Mouse (Mus musculus) heart, embryonic 11.5 days (tissue): Measurements from ENCODE around the gene Snrpb2. TPM values are rescaled to one million over a fixed set of nuclear protein-coding genes. Genes with fewer than 3 reads are reported as not detected.

ENCODE experiments used
- ATAC-seq: fragments of 200-750 bp; cut with Nextera tagmentation; replicated peaks from 2 replicates; pipeline ENCODE4 v1.8.0; 2017; ENCODE audit warnings: moderate library complexity; ENCODE audit not compliant: insufficient number of reproducible peaks, low FRiP score, low TSS enrichment
- H3K27ac ChIP-seq: fragments of 300-500 bp; sonication (generic); 2 replicates; pipeline ENCODE4 v1.5.1; 2014; ENCODE audit warnings: mild to moderate bottlenecking, low read depth, low read length
- H3K27me3 ChIP-seq: fragments of 300-500 bp; sonication (generic); 2 replicates; pipeline ENCODE4 v1.6.1; 2014; ENCODE audit warnings: mild to moderate bottlenecking, low read length, mixed read lengths; ENCODE audit not compliant: control insufficient read depth, insufficient read depth
- H3K36me3 ChIP-seq: fragments of 300-500 bp; sonication (generic); 2 replicates; pipeline ENCODE4 v1.6.1; 2014; ENCODE audit warnings: mild to moderate bottlenecking, low read length, moderate library complexity, mixed read lengths; ENCODE audit not compliant: control insufficient read depth, insufficient read depth
- H3K4me1 ChIP-seq: fragments of 300-500 bp; sonication (generic); 2 replicates; pipeline ENCODE4 v1.6.1; 2014; ENCODE audit warnings: low read length; ENCODE audit not compliant: control insufficient read depth, insufficient read depth
- H3K4me2 ChIP-seq: fragments of 300-500 bp; sonication (generic); 2 replicates; pipeline ENCODE4 v1.6.1; 2014; ENCODE audit warnings: mild to moderate bottlenecking, moderate library complexity
- H3K4me3 ChIP-seq: fragments of 300-500 bp; sonication (generic); 2 replicates; pipeline ENCODE4 v1.5.1; 2014; ENCODE audit warnings: low read depth, low read length
- H3K9ac ChIP-seq: fragments of 300-500 bp; sonication (generic); 2 replicates; pipeline ENCODE4 v1.6.1; 2014; ENCODE audit warnings: mild to moderate bottlenecking, low read depth, low read length, moderate library complexity
- H3K9me3 ChIP-seq: fragments of 300-500 bp; sonication (generic); replicated peaks from 2 replicates; pipeline ENCODE4 v1.6.1; 2016; ENCODE audit warnings: low read length; ENCODE audit not compliant: control insufficient read depth
- WGBS: fragments of 180-500 bp; shearing (Covaris S2); extraction: QIAGEN DNeasy Blood & Tissue Kit; methylation state at CpG from one replicate; pipeline ENCODE4 v1.1.7; 2014; ENCODE audit not compliant: insufficient replicate concordance; 5-methylcytosine and 5-hydroxymethylcytosine counted together
- polyA plus RNA-seq: library from polyadenylated mRNA; unstranded; fragments of >200 nt; fragmentation: Nextera tagmentation; extraction: Ambion mirVana; gene quantifications from 2 replicates; pipeline ENCODE4 v1.2.1, GENCODE M21; 2014

Snrpb2 gene
- polyA plus RNA-seq, 1 experiment from 2014 or later, result 65.1 TPM

DNA sequence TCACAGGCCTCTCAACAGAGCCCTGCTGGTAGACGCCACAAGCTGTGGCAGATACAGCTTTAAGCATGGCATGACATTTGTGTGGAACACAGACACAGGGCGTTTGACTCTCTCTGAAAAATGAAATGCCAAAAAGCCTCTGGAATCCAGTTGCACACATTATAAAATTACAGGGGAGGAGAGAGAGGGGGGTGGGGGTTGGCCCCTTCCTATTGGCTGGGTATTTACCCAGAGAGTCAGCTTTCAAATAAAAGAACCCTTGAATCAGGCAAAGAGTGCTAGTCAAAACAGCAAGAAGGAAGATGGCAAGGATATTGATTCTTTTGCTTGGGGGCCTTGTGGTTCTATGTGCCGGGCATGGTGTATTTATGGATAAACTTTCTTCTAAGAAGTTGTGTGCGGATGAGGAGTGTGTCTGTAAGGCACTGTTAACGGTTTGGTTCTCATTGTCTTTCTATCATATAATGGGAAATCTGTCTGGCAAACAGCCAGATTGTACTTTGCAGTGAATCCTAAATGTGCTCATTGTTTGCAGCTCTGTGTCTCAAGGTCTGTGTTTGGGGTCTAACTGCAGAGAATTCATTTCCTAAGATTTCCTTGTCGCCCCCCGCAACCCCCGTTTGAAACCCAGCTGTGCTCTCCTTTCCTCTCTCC lies 15.5 kb downstream of the Snrpb2 start, which contains the start of gene Otor:
Gene Otor (plus strand): TSS at position 276 of the 654 bp plus-strand sequence.
- Histone ChIP-seq H3K9ac (no peak within 1 kb of the TSS), H3K36me3 (no peaks in the 10 kb centered on the region), H3K9me3 (no peaks in the 10 kb centered on the region), H3K27ac (no peak within 1 kb of the TSS), H3K4me3 (no peak within 1 kb of the TSS), H3K27me3 (no peaks in the 10 kb centered on the region), H3K4me2 (no peak within 1 kb of the TSS), H3K4me1 (no peaks in the 10 kb centered on the region)
- no peak for ATAC-seq
- 65% methylated on average over 8 of the region's 8 CpGs for WGBS

DNA sequence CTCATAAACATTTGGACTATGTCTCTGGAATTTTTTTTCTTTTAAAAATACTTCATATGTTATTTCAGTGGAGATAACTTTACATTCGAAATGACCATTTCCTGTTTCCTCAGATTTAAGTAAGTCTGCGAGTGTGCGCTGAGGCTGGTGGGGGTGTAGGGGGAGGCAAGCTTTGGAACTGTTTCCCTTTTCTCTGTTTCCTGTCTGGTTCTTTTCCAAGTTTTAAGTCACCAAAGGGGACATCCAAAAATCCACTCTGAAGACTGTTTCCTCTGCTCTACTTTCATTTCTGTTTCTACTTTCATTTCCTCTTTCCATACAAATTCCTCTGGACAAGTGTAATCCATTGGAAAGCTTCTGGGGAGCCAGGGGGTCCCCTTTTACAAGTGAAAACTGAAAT lies 18.9 kb downstream of the Snrpb2 start:
- Histone ChIP-seq H3K4me1 (no peaks in the 10 kb centered on the region), H3K36me3 (no peaks in the 10 kb centered on the region), H3K4me3 (no peak overlapping the region), H3K9ac (no peak overlapping the region), H3K9me3 (no peaks in the 10 kb centered on the region), H3K4me2 (no peak overlapping the region), H3K27me3 (no peaks in the 10 kb centered on the region), H3K27ac (peak overlapping the region; percentile 4)
- no peak for ATAC-seq
- 55% methylated on average over 3 of the region's 3 CpGs for WGBS

DNA sequence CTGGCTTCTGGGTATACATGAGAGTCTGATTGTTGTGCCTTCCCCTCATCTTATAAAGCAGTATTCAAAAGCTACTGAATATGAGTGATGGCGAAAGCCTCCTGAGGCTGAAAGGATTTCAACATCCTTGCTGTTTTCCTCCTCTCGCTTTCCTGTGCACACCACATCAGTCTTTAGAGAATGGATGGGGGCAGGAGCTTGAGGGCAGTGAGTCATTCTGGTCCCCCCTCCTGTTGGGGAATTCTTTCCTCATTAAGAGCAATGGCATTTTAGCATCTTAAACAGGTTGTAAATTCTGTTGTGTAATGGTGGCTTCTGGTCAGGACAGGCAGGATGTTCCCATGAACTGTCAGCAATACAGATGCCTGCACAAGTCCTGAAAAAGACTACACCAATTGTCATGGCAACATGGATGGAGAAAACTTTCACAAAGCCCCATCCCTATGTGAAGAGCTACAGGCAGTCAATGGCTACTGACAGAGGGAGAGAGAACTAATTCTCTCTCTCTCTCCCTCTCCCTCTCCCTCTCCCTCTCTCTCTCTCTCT lies 22.1 kb downstream of the Snrpb2 start:
- WGBS, result 60% methylated on average over 2 of the region's 2 CpGs
- Histone ChIP-seq H3K36me3 (no peaks in the 10 kb centered on the region), H3K4me1 (no peaks in the 10 kb centered on the region), H3K4me3 (no peak overlapping the region), H3K4me2 (no peak overlapping the region), H3K9ac (no peak overlapping the region), H3K27ac (no peak overlapping the region), H3K9me3 (no peaks in the 10 kb centered on the region), H3K27me3 (no peaks in the 10 kb centered on the region)
- no peak for ATAC-seq

DNA sequence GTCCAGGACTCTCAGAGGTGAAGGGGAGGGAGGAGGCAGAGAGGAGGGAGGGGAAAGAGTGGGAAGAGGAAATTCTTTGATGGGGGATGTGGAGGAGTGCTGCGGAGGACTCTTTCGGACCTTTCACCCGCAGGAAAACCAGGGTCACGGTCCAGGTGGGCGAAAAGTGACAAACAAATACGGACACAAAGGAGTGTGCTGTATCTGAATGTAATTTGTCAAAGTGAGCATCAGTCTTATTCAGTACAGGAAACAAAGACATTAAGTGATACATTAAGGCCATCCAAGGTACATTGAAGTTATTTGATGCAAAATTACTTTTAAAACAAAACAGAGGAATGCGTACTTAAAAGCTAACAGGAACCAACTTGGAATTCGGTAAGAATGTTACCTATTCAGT lies 27.0 kb downstream of the Snrpb2 start:
- H3K36me3 ChIP-seq, result no peaks in the 10 kb centered on the region
- 69% methylated on average over 8 of the region's 8 CpGs for WGBS
- no peak for ATAC-seq
- no peak overlapping the region for H3K9ac ChIP-seq
- no peak overlapping the region for H3K4me3 ChIP-seq
- H3K27me3 ChIP-seq, result no peaks in the 10 kb centered on the region
- H3K4me2 ChIP-seq, result no peak overlapping the region
- H3K27ac ChIP-seq, result no peak overlapping the region
- H3K9me3 ChIP-seq, result no peaks in the 10 kb centered on the region
- H3K4me1 ChIP-seq, result no peaks in the 10 kb centered on the region

DNA sequence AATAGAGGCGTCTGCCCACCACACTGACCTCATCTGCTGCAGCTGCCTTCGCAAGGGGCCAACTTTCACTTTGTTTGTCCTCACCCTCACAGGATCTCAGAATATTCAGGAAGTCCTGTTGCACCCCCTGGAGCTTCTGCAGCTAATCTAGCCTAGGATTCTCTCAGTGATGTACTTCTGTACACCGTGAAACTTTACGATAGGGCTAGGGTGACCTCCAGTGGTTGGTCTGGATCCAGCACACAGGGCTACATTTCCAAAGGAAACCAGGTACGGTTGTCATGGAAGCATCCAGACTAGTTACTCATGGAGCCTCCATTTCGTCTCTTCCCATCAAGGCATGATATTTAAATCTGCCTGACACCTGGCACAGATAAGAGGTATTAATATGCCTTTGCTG lies 30.9 kb downstream of the Snrpb2 start:
- Histone ChIP-seq H3K27ac (no peak overlapping the region), H3K4me2 (no peak overlapping the region), H3K9ac (no peak overlapping the region), H3K36me3 (no peaks in the 10 kb centered on the region), H3K4me3 (no peak overlapping the region), H3K27me3 (no peaks in the 10 kb centered on the region), H3K9me3 (no peaks in the 10 kb centered on the region), H3K4me1 (no peaks in the 10 kb centered on the region)
- no peak for ATAC-seq
- 28% methylated on average over 6 of the region's 6 CpGs for WGBS

DNA sequence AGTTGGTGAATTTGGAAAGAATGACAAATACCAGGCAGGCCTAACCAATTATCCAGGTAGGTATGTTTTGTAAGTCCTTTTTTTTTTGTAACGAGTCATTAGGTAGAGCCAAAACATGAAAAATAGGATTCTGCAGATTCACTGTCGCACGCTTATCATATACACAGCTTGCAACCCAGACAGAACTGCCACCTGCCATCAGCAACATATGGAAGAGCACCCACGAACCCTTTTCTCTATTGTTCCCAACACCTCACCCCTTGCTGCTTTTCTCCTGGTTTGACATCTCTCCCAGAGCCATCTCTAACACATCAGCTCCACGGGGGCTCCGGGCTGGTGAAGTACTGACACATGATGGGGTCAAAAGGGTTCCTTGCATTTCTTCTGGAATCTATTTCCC lies 31.9 kb downstream of the Snrpb2 start:
- no peak overlapping the region for H3K4me2 ChIP-seq
- H3K27me3 ChIP-seq, result no peaks in the 10 kb centered on the region
- 62% methylated on average over 6 of the region's 6 CpGs for WGBS
- no peak for ATAC-seq
- no peak overlapping the region for H3K4me3 ChIP-seq
- H3K36me3 ChIP-seq, result no peaks in the 10 kb centered on the region
- H3K9ac ChIP-seq, result no peak overlapping the region
- H3K4me1 ChIP-seq, result no peaks in the 10 kb centered on the region
- no peaks in the 10 kb centered on the region for H3K9me3 ChIP-seq
- no peak overlapping the region for H3K27ac ChIP-seq

DNA sequence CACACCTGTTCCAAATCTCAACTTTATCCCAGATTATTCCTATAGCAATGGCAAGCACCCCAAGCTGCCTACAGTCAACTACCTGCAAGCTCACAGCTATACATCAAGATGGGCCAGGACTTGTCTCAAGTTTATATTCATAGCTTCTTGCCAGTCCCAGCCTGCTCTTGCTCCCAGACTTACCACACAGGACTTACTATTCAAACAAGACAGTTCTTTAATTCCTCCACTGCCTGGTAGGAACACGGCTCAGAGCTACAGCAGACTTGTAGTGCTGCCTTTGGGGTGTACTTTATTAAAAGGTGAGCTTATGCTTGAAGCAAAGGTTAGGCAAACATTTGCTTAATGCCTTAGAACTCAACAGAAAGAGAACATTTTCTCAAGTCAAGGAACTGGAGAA lies 34.3 kb downstream of the Snrpb2 start:
- no peaks in the 10 kb centered on the region for H3K27me3 ChIP-seq
- no peaks in the 10 kb centered on the region for H3K4me1 ChIP-seq
- H3K9ac ChIP-seq, result no peak overlapping the region
- H3K4me3 ChIP-seq, result no peak overlapping the region
- no peaks in the 10 kb centered on the region for H3K36me3 ChIP-seq
- 74% methylated on average over 1 of the region's 1 CpGs for WGBS
- H3K27ac ChIP-seq, result no peak overlapping the region
- no peaks in the 10 kb centered on the region for H3K9me3 ChIP-seq
- ATAC-seq, result no peak
- no peak overlapping the region for H3K4me2 ChIP-seq

DNA sequence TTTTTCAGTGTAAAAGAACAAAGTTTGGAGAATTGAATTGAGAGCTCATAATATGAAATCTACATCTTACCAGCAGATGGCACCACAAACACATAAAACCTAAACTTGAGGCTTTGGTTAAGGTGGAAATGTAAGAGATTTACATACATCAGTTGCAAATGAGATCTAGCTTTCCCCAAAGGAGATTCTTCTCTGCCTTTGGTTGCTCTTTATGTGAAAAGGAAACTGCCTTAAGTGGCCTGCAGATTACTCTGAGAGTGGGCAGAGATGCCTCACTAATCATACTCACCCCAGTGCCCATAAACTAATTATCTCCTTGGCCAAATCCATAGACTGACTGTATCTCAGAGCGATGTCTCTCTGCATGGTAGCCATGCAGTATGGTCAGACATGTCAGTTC lies 51.0 kb downstream of the Snrpb2 start:
- 68% methylated on average over 1 of the region's 1 CpGs for WGBS

DNA sequence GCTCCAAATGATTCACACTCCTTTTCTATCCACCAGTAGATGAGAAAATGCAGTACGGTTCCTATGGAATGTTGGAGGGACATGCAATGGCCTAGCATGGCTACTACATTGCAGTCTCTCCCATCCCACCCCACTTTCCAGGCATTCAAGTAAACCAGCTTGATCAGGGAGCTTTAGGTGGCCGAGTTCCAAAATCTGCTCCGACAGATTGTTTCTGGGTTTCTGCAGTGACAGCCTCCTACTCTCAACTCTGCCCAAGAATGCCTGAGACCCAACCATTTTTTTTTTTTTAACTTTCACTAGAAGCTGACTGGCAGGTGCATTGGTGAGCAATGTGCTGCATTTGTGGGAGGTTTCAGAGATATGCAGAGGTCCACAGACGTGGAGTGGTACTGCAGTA lies 51.9 kb downstream of the Snrpb2 start:
- Histone ChIP-seq H3K27ac (no peak overlapping the region), H3K36me3 (no peaks in the 10 kb centered on the region), H3K4me2 (no peak overlapping the region), H3K9ac (no peak overlapping the region), H3K27me3 (no peaks in the 10 kb centered on the region), H3K4me3 (no peak overlapping the region), H3K9me3 (no peaks in the 10 kb centered on the region), H3K4me1 (no peaks in the 10 kb centered on the region)
- no peak for ATAC-seq
- WGBS, result 64% methylated on average over 4 of the region's 4 CpGs

More for the DNA sequence above, 51.0 kb downstream of the Snrpb2 start:
- Histone ChIP-seq H3K36me3 (no peaks in the 10 kb centered on the region), H3K27ac (no peak overlapping the region), H3K9ac (no peak overlapping the region), H3K4me1 (no peaks in the 10 kb centered on the region), H3K27me3 (no peaks in the 10 kb centered on the region), H3K4me2 (no peak overlapping the region), H3K4me3 (no peak overlapping the region), H3K9me3 (no peaks in the 10 kb centered on the region)
- no peak for ATAC-seq
